Mouse (Mus musculus) adrenal gland, postnatal 10 days (tissue): ENCODE measurements around the gene Ncoa6. TPM values are rescaled to one million over a fixed set of nuclear protein-coding genes. Genes with fewer than 3 reads are reported as not detected.
A peak's percentile ranks its signal among the peaks of the same experiment; 100 is the strongest.

ENCODE experiments used
- DNase-seq: peaks from one replicate; pipeline ENCODE4 v3.0.0; 2021; ENCODE audit warnings: mixed read lengths
- microRNA-seq: library from miRNA; unstranded; fragments of <30 nt; microRNA quantifications from one replicate; pipeline ENCODE4 v1.2.0, GENCODE M21; 2021
- total RNA-seq, 2 experiments: library from RNA; stranded (reverse); gene quantifications; 2 replicates each; pipeline ENCODE4 v1.2.3; 2021

Ncoa6 gene
- total RNA-seq, 2 experiments from 2014 or later, result 33.1 to 44.6 TPM

DNA sequence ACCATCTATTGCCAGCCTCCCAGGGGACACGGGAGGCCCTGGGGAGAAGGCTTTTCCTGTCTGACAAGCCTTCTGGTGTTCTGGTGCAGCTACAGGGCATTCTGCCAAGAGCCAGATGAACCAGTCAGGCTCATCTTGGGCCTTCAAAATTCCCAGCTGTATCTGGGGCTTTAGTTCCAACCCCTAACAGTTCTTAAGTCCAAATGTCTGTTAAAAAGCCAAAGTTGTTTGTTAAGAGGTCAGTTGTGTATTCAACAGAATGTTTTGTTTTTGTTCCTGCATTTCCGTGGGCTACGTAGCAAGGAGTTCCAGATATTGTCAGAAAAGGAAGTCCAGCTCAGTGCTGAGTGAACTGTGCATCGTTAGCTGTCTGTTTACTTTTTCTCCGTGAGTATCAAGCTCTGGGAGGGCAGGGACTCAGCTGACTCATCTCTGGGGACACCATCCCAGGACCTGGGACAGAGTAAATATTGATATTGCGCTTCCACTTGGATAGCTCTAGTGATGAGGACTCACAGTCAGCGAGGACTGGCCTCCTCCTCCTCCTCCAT, 104.3 kb downstream of the Ncoa6 start:
- DNase-seq, result peak; percentile 74

DNA sequence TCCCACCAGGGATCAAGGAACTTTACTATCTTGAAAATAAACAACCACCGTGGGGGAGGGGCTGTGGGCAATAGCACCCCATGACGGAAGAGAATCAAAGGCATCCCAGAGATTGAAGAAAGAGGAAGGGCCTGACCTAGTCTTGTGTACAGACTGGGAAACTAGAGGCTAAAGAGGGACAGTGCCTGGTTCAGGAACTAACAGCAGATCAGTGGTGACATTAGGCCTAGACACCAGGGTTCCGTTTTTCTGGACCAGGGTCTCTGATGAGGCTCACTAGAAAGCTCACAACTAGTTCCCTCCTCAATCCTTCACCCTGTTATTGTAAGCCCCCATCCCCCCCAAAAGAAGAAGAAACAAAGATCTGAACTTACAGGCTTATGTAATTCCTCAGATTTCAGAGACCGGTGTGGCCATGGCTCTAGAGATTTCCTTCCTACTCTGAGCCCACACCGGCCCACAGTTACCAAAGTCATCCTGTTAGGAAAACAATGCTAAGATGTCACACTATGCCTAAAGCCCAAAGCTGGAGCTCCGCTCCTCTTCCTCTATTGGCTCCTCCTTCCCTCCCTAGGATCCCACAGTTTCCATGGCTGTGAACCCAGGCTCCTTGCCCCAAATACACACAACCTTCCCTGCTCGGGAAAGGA, 105.9 kb downstream of the Ncoa6 start:
- DNase-seq, result no peak

GRCm38 (mm10) chr2:155357686-155358399, 115.9 kb downstream of the Ncoa6 start:
- DNase-seq, result no peak

GRCm38 (mm10) chr2:155356971-155357591, 116.6 kb downstream of the Ncoa6 start, which contains the start of gene Pigu:
TSS of gene Pigu (minus strand) at chr2:155357430.
- DNase-seq, result peak; percentile 94

- no peak for DNase-seq
Measured at GRCm38 (mm10) chr2:155354402-155354801, 119.3 kb downstream of the Ncoa6 start.

GRCm38 (mm10) chr2:155346670-155347069, 127.0 kb downstream of the Ncoa6 start:
- no peak for DNase-seq

Small RNA genes within 50 kb of the gene (microRNA-seq; reads per million reads assigned to microRNA genes)
- not detected for gene Mir695

Other genes starting within 250 kb of the Ncoa6 start
- 100 to 1,000 TPM; 259 to 263 TPM for gene Dynlrb1, start 237.4 kb downstream of the Ncoa6 start, total RNA-seq
- 100 to 1,000 TPM; 421 to 505 TPM for gene Map1lc3a, start 197.6 kb downstream of the Ncoa6 start, total RNA-seq
- gene Pigu, start 116.5 kb downstream of the Ncoa6 start, total RNA-seq, result 10 to 100 TPM; 28.5 to 33.5 TPM
- 100 to 1,000 TPM; 234 to 237 TPM for gene Trp53inp2, start 92.8 kb downstream of the Ncoa6 start, total RNA-seq
- gene Acss2, start 44.1 kb upstream of the Ncoa6 start, total RNA-seq, result 10 to 100 TPM; 26.5 to 40.9 TPM
- 1 to 10 TPM; 4.4 to 6.9 TPM for gene Ggt7, start 44.3 kb upstream of the Ncoa6 start, total RNA-seq
- 10 to 100 TPM; 41.4 to 48.1 TPM for gene Gss, start 118.9 kb upstream of the Ncoa6 start, total RNA-seq
- 1 to 10 TPM in 1 of 2 experiments, under 1 TPM in 1; 0.33 to 1.1 TPM for gene Myh7b, start 137.3 kb upstream of the Ncoa6 start, total RNA-seq
- gene Trpc4ap, start 218.5 kb upstream of the Ncoa6 start, total RNA-seq, result 100 to 1,000 TPM; 103 to 118 TPM